Mouse (Mus musculus) C2C12 (cell line): ENCODE data around the gene Pgm3.
A peak's percentile ranks its signal among the peaks of the same experiment; 100 is the strongest.

Experiments
- CTCF ChIP-seq: IDR thresholded peaks from one replicate; pipeline ENCODE4 v1.5.1; 2011; ENCODE audit not compliant: control insufficient read depth, insufficient read depth, insufficient read length
- MAX ChIP-seq: IDR thresholded peaks from one replicate; pipeline ENCODE4 v1.6.1; 2011; ENCODE audit warnings: mild to moderate bottlenecking, control low read depth
- USF1 ChIP-seq: IDR thresholded peaks from one replicate; pipeline ENCODE4 v1.6.1; 2011; ENCODE audit warnings: low read depth, mild to moderate bottlenecking, control low read depth, moderate library complexity

GRCm38 (mm10) chr9:86572636-86573291 lies 1.1 kb upstream of the Pgm3 start:
- TF ChIP-seq CTCF (peak; percentile 18), MAX (no peak), USF1 (no peak)
